Comparison of ENCODE assay signal across 9 mouse cellular contexts in genomic region chr2:28419898-28420297, GRCm38 (mm10). TPM values are rescaled to one million over a fixed set of nuclear protein-coding genes. Genes with fewer than 3 reads are reported as not detected.
DNase-seq lines count a peak whose midpoint lies in the region; ATAC-seq and TF ChIP-seq lines count a peak whose summit lies in the region.
"Had no signal": no experiment of that assay in that cellular context is flagged by ENCODE, and none has a peak within 500 bp of the region (broad histone marks: within the 10 kb centered on the region; RNA-seq: fewer than 3 reads in every experiment).

No protein-coding gene starts in this region.

- H3K27ac ChIP-seq in layer of hippocampus, adult 2 months: 0 out of 2 replicates have a peak overlapping the region, but pooled peaks have one; percentile 7
- H3K27ac ChIP-seq: macrophage had no signal

- TF ChIP-seq CTCF in layer of hippocampus, adult 2 months (conservative IDR thresholded peaks at IDR 0.05): peak; percentile 92

- DNase-seq in ES-CJ7 (ENCODE audit: low read depth, low spot score): peak; percentile 91
- peak; percentile 94 for DNase-seq in adrenal gland, postnatal 10 days
- peak; percentile 79 for DNase-seq in embryo, embryonic 11.5 days (ENCODE audit: low read depth, low spot score)
- peak; percentile 93 to 98 for DNase-seq in layer of hippocampus, adult 2 months (ENCODE audit: low spot score in 2 of 2)
- peak; percentile 93 for DNase-seq in lung, postnatal 10 days
- peak; percentile 100 for DNase-seq in right cerebral cortex, postnatal 4 days

- ATAC-seq in granulocyte monocyte progenitor cell, adult 5-6 weeks (replicated peaks; ENCODE audit: poor library complexity, severe bottlenecking): peak; percentile 43; the same call in 1 of the 2 replicates
- no peak for ATAC-seq in inflammation-experienced regulatory T-cells, adult 6 months

- H3K4me3 ChIP-seq in layer of hippocampus, adult 2 months: no peak overlapping the region

RNA-seq across cellular contexts. Expression of gene Ppp1r26, which starts 26.7 kb away (rescaled TPM):
- total RNA-seq in adrenal gland, postnatal 10 days (2021): 1 to 10 TPM; 5.3 to 7.4 TPM
- total RNA-seq in granulocyte monocyte progenitor cell, adult 5-6 weeks (2014; fragmentation: Nextera tagmentation): 0.80 and 2.1 TPM in 2 replicates
- 1.2 and 1.9 TPM in 2 replicates for total RNA-seq in granulocyte monocyte progenitor cell, adult 5-6 weeks (2017)
- total RNA-seq in layer of hippocampus, adult 2 months (2021): 10 to 100 TPM; 14.5 to 17.3 TPM
- polyA plus RNA-seq in inflammation-experienced regulatory T-cells, adult 6 months (2017; shearing (Covaris generic)): not detected

RNA-seq across cellular contexts. Expression of gene 1700007K13Rik, which starts 46.2 kb away (rescaled TPM):
- under 1 TPM; 0.64 to 0.99 TPM for total RNA-seq in adrenal gland, postnatal 10 days (2021)
- not detected in 2 replicates for total RNA-seq in granulocyte monocyte progenitor cell, adult 5-6 weeks (2014; fragmentation: Nextera tagmentation)
- not detected in 2 replicates for total RNA-seq in granulocyte monocyte progenitor cell, adult 5-6 weeks (2017)
- 1 to 10 TPM; 1.9 to 2.4 TPM for total RNA-seq in layer of hippocampus, adult 2 months (2021)
- under 1 TPM in 1 of 3 experiments, not detected in 2; 0.52 TPM for polyA plus RNA-seq in inflammation-experienced regulatory T-cells, adult 6 months (2017; shearing (Covaris generic))
- polyA plus RNA-seq: macrophage had no signal

RNA-seq across cellular contexts. Expression of gene Mrps2, which starts 48.0 kb away (rescaled TPM):
- total RNA-seq in adrenal gland, postnatal 10 days (2021): 10 to 100 TPM; 64.6 to 75.6 TPM
- 61.3 and 62.9 TPM in 2 replicates for total RNA-seq in granulocyte monocyte progenitor cell, adult 5-6 weeks (2014; fragmentation: Nextera tagmentation)
- total RNA-seq in granulocyte monocyte progenitor cell, adult 5-6 weeks (2017): 29.3 and 33.0 TPM in 2 replicates
- 10 to 100 TPM; 35.8 to 39.4 TPM for total RNA-seq in layer of hippocampus, adult 2 months (2021)
- polyA plus RNA-seq in inflammation-experienced regulatory T-cells, adult 6 months (2017; shearing (Covaris generic)): 10 to 100 TPM; 17.7 to 22.1 (median 19.3) TPM
